In the genomic region with DNA sequence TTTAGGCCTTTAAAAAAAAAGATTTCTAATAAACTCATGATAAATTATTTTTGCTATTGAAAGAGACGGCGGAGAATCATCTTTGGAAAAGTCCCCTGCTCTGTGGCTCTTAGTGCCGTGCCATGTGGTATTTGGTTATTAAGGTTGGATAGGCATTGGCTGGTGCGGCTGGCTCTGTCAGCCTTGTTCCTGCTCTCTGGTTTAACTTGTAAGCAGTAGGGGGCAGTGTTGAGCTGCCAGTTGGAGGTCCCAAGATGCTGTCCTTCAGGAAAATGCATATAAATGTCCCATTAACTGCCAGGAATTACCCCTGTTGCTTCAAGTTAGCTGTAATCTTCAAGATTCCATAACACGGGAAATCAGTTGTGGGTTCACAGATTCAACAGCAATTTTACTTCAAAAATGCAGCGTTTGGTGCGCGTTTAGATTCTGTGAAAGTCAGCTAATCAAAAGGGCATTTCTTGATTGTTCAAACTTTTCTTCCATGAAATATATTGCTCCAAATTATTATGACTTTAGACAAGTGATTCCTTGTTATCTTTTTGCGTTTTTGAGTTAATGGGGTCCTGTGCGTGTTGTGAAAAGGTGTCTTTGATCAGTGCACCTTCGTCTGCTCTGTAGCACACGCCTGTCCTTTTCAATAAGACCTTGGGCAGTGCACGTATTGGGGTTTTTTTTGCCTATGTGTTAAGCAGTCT, we compare ENCODE assay signal across 9 mouse cellular contexts.
DNase-seq lines count a peak whose midpoint lies in the region; ATAC-seq and TF ChIP-seq lines count a peak whose summit lies in the region.
"Had no signal": no experiment of that assay in that cellular context is flagged by ENCODE, and none has a peak within 500 bp of the region (broad histone marks: within the 10 kb centered on the region; RNA-seq: fewer than 3 reads in every experiment).

No protein-coding gene starts in this region.

- no peaks in the 10 kb centered on the region for H3K9me3 ChIP-seq in forebrain, embryonic 10.5 days
- no peaks in the 10 kb centered on the region for H3K9me3 ChIP-seq in forebrain, embryonic 12.5 days
- no peaks in the 10 kb centered on the region for H3K9me3 ChIP-seq in lung, postnatal 0 days (ENCODE audit: low read length)
- H3K9me3 ChIP-seq: megakaryocyte, embryonic 14.5 days had no signal

- H3K4me2 ChIP-seq in forebrain, embryonic 12.5 days = no peak overlapping the region
- no peak overlapping the region for H3K4me2 ChIP-seq in lung, postnatal 0 days (replicated peaks; ENCODE audit: low read depth, low read length)

- H3K9ac ChIP-seq in forebrain, embryonic 12.5 days = no peak overlapping the region
- H3K9ac ChIP-seq in lung, postnatal 0 days (replicated peaks; ENCODE audit: low read depth) = no peak overlapping the region

- peak; percentile 97 for TF ChIP-seq CTCF in layer of hippocampus, adult 2 months (conservative IDR thresholded peaks at IDR 0.05)
- TF ChIP-seq CTCF in lung, postnatal 0 days (IDR thresholded peaks at IDR 0.05) = peak; percentile 89

- peaks cover 7% of the 10 kb centered on the region for H3K36me3 ChIP-seq in forebrain, embryonic 10.5 days (replicated peaks)
- no peaks in the 10 kb centered on the region; the same call in 1 of the 2 replicates for H3K36me3 ChIP-seq in forebrain, embryonic 12.5 days (replicated peaks)
- no peaks in the 10 kb centered on the region for H3K36me3 ChIP-seq in lung, postnatal 0 days (ENCODE audit: insufficient read depth, low read length)

- 0 out of 2 replicates have a peak, but pooled peaks have one; percentile 30 for TF ChIP-seq EP300 in lung, postnatal 0 days (IDR thresholded peaks at IDR 0.05)

- H3K27me3 ChIP-seq in forebrain, embryonic 10.5 days (ENCODE audit: poor library complexity, severe bottlenecking) = peaks cover 57% of the 10 kb centered on the region
- H3K27me3 ChIP-seq in forebrain, embryonic 12.5 days = peaks cover 18% of the 10 kb centered on the region; the same call in 1 of the 2 replicates
- H3K27me3 ChIP-seq in lung, postnatal 0 days (replicated peaks; ENCODE audit: insufficient read depth, low read length) = no peaks in the 10 kb centered on the region
- H3K27me3 ChIP-seq: megakaryocyte, embryonic 14.5 days had no signal

- 57% methylated on average over 13 of the region's 13 CpGs for WGBS in forebrain, embryonic 10.5 days
- WGBS in forebrain, embryonic 12.5 days = 54% methylated on average over 13 of the region's 13 CpGs
- WGBS in lung, postnatal 0 days = 47% methylated on average over 13 of the region's 13 CpGs

- H3K4me3 ChIP-seq in forebrain, embryonic 10.5 days = no peak overlapping the region
- no peak overlapping the region for H3K4me3 ChIP-seq in forebrain, embryonic 12.5 days (replicated peaks)
- H3K4me3 ChIP-seq in layer of hippocampus, adult 2 months = no peak overlapping the region
- no peak overlapping the region for H3K4me3 ChIP-seq in lung, postnatal 0 days (ENCODE audit: low read depth, low read length)
- H3K4me3 ChIP-seq: megakaryocyte, embryonic 14.5 days had no signal

- no peak for ATAC-seq in forebrain, embryonic 12.5 days (ENCODE audit: low FRiP score)
- peak; percentile 43; the same call in 1 of the 2 replicates for ATAC-seq in lung, postnatal 0 days

- DNase-seq in forebrain, embryonic 10.5 days (ENCODE audit: extremely low spot score, low spot score) = peak; percentile 69
- peak; percentile 87 for DNase-seq in adipocyte (ENCODE audit: low spot score)
- peak; percentile 41 to 77 for DNase-seq in cerebellum, postnatal 4 days (ENCODE audit: low spot score in 2 of 2)
- peak; percentile 70 for DNase-seq in heart, adult 8-10 months (ENCODE audit: low spot score)
- peak; percentile 68 to 84 for DNase-seq in layer of hippocampus, adult 2 months (ENCODE audit: low spot score in 2 of 2)
- peak; percentile 86 for DNase-seq in lung, postnatal 0 days (ENCODE audit: low spot score)
- DNase-seq in skeletal muscle tissue, adult 2 months (ENCODE audit: low read depth, low spot score) = peak; percentile 59

- peaks cover 27% of the 10 kb centered on the region for H3K4me1 ChIP-seq in forebrain, embryonic 10.5 days
- H3K4me1 ChIP-seq in forebrain, embryonic 12.5 days = peaks cover 31% of the 10 kb centered on the region; the same call in 1 of the 2 replicates
- no peaks in the 10 kb centered on the region; the same call in 1 of the 2 replicates for H3K4me1 ChIP-seq in lung, postnatal 0 days (ENCODE audit: insufficient read depth, low read depth, low read length)
- H3K4me1 ChIP-seq: megakaryocyte, embryonic 14.5 days had no signal

- H3K27ac ChIP-seq in forebrain, embryonic 10.5 days = no peak overlapping the region
- H3K27ac ChIP-seq in forebrain, embryonic 12.5 days = no peak overlapping the region
- H3K27ac ChIP-seq in layer of hippocampus, adult 2 months = no peak overlapping the region
- no peak overlapping the region for H3K27ac ChIP-seq in lung, postnatal 0 days (ENCODE audit: low read length)
